Mouse (Mus musculus): ENCODE data around the gene Mlh3.

Mlh3 gene

GRCm38 (mm10) chr12:85192461-85193108 is 77.8 kb downstream of the Mlh3 start:
- peak; percentile 61 for DNase-seq (ENCODE audit: low spot score)

- no peak for DNase-seq (ENCODE audit: low spot score)
Observed at GRCm38 (mm10) chr12:85190290-85190689, 80.1 kb downstream of the Mlh3 start.

DNA sequence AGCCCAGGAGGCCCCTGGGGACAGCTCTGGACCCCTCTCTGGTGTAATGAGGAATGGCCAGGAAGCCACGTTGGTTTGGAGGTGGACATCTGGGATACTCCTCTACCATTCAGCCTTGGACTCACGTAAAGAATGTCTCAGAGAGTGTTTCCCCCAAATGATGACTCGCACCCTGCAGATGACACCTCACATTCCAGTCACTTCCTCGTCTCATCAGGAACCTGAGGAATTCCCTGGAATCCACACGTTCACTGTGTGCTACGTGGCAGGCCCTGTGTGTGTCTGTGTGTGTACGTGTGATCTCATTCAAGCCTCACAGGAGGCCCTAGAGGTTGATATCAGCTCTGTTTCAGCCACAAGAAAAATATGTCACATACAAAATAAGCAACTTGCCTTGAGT is 84.0 kb downstream of the Mlh3 start:
- no peak for DNase-seq (ENCODE audit: low spot score)

DNA sequence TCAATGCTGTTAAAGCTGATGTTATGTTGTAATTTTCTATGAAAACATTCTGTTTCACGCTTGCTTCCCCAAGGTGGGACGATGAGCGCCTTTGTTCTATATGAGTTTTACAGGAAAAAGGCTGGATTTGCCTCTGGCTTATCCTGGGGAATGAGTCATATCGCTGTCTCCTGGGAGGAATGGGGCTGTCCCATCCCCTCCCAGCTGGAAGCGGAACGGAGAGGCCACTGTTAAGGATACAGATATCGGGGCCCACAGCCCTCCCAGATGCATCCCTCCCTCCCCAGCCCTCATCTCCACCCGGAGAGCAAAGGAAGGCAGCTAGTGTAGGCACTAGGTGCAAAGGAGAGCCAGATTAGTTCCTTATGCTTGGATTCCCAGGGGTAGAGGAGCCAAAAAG is 84.6 kb downstream of the Mlh3 start:
- peak; percentile 62 for DNase-seq (ENCODE audit: low spot score)

Data from MN1 (cell line).